Mouse (Mus musculus): ENCODE measurements around the gene Gm10160.

DNA sequence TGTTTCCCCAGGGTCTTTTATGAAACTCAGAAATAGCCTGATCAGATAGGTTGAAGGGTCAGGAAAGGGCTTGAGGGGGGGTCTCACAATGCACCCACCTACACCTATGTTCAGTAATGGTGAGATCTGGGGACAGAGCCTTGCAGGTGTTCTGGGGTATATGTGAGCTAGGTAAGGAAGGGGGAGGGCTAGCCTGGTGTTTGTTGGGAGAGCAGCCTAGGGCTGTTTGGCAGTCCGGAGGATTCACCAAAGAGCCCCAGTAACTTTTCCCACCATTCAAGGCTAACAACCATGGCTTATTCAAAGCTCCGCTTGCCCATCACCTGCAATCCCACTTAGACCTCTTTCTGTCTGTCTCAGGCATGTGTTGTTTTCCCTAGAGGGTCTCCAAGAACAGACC lies 5.9 kb upstream of the Gm10160 start:
- TF ChIP-seq EP300 (IDR thresholded peaks at IDR 0.05; ENCODE audit: low read depth), result no peak
- TF ChIP-seq CTCF (IDR thresholded peaks at IDR 0.05; ENCODE audit: low read depth), result no peak

Measured in liver, embryonic 14.5 days (tissue).